Mouse (Mus musculus) brain, embryonic 14.5 days (tissue): ENCODE results near the gene Arl5c.

Experiments used
- CTCF ChIP-seq: fragments of 200-500 bp; IDR thresholded peaks from 2 replicates; pipeline ENCODE4 v1.5.1; 2012; ENCODE audit warnings: inconsistent platforms, mild to moderate bottlenecking, moderate library complexity, borderline replicate concordance; ENCODE audit not compliant: insufficient read depth, insufficient read length; ENCODE audit errors: extremely low read depth
- POLR2A ChIP-seq: fragments of 200-500 bp; IDR thresholded peaks from 2 replicates; pipeline ENCODE4 v1.6.1; 2012; ENCODE audit warnings: mild to moderate bottlenecking, inconsistent platforms, borderline replicate concordance; ENCODE audit not compliant: poor library complexity, insufficient read depth, insufficient read length, severe bottlenecking; ENCODE audit errors: extremely low read depth

GRCm38 (mm10) chr11:98022253-98022554 is 26.2 kb upstream of the Arl5c start:
- no peak for TF ChIP-seq CTCF
- no peak for TF ChIP-seq POLR2A
